Mouse (Mus musculus) forebrain, embryonic 11.5 days (tissue): ENCODE results near the gene Zfp382. TPM values are rescaled to one million over a fixed set of nuclear protein-coding genes. Genes with fewer than 3 reads are reported as not detected.
"Not testable (repeated sequence)": the region's sequence is repeated elsewhere in the genome, so short reads cannot be mapped to it uniquely, and the experiment has no call there.

ENCODE experiments used
- ATAC-seq: fragments of 200-750 bp; cut with Nextera tagmentation; replicated peaks from 2 replicates; pipeline ENCODE4 v1.8.0; 2017; ENCODE audit warnings: moderate TSS enrichment; ENCODE audit not compliant: low FRiP score
- DNase-seq: peaks from one replicate; pipeline ENCODE4 v3.0.0-alpha.2; 2017; ENCODE audit warnings: low spot score
- H3K27ac ChIP-seq: fragments of 300-500 bp; sonication (generic); 2 replicates; pipeline ENCODE4 v1.5.1; 2014; ENCODE audit warnings: low read depth, low read length
- H3K27me3 ChIP-seq: fragments of 300-500 bp; sonication (generic); 2 replicates; pipeline ENCODE4 v1.6.1; 2014; ENCODE audit warnings: mild to moderate bottlenecking, low read length, mixed read lengths; ENCODE audit not compliant: control insufficient read depth, insufficient read depth
- H3K36me3 ChIP-seq: fragments of 300-500 bp; sonication (generic); 2 replicates; pipeline ENCODE4 v1.6.1; 2014; ENCODE audit warnings: mild to moderate bottlenecking, low read length, moderate library complexity, mixed read lengths; ENCODE audit not compliant: control insufficient read depth, insufficient read depth
- H3K4me1 ChIP-seq: fragments of 300-500 bp; sonication (generic); replicated peaks from 2 replicates; pipeline ENCODE4 v1.6.1; 2014; ENCODE audit warnings: low read length, mixed read lengths; ENCODE audit not compliant: control insufficient read depth, insufficient read depth
- H3K4me2 ChIP-seq: fragments of 300-500 bp; sonication (generic); 2 replicates; pipeline ENCODE4 v1.6.1; 2014; ENCODE audit warnings: low read depth, mild to moderate bottlenecking, low read length, moderate library complexity, mixed read lengths; ENCODE audit not compliant: severe bottlenecking
- H3K4me3 ChIP-seq: fragments of 300-500 bp; sonication (generic); 2 replicates; pipeline ENCODE4 v1.5.1; 2014; ENCODE audit warnings: low read depth, low read length
- H3K9ac ChIP-seq: fragments of 300-500 bp; sonication (generic); 2 replicates; pipeline ENCODE4 v1.6.1; 2014; ENCODE audit warnings: low read length
- H3K9me3 ChIP-seq: fragments of 300-500 bp; sonication (generic); 2 replicates; pipeline ENCODE4 v1.6.1; 2016; ENCODE audit warnings: low read length, mixed read lengths; ENCODE audit not compliant: control insufficient read depth
- WGBS: fragments of 180-500 bp; shearing (Covaris S2); extraction: QIAGEN DNeasy Blood & Tissue Kit; methylation state at CpG from one replicate; pipeline ENCODE4 v1.1.7; 2014; 5-methylcytosine and 5-hydroxymethylcytosine counted together
- polyA plus RNA-seq: library from polyadenylated mRNA; unstranded; fragments of >200 nt; fragmentation: Nextera tagmentation; extraction: Ambion mirVana; gene quantifications from 2 replicates; pipeline ENCODE4 v1.2.1, GENCODE M21; 2014

Zfp382 gene
- polyA plus RNA-seq, 1 experiment from 2014 or later, result 15.3 TPM

DNA sequence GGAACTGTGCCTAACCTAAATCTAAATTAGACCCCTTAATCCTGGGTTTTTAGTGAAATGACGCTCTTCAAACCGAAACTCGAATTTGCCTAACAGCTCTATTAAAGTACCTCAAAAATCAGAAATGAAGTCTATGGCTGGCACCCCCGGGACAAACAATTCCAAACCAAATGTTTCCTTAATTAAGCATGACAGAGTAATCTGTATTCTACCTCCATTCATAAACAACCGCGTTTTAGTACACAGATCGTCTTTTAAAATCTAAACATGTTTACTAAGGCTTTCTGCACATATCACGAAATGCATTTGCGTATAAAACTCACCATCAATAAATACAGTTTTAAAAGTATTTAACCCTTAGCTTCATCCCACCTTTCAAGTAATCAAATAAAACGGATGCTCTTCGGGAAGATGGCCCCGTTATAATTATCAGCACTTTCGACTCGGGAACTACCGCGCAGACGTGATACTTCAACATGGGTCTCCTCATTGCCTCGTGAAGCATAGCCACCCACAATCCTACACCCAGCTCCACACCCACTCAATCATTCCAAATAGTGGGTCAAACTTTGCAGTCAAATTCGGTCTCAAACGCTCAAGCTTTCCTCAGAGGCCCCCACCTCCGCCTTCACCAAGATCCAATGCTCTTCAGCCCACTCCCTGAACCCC is 47.3 kb downstream of the Zfp382 start:
- H3K4me2 ChIP-seq, result peak overlapping the region; percentile 73
- ATAC-seq, result peak; percentile 28
- peaks cover 31% of the 10 kb centered on the region for H3K9me3 ChIP-seq
- H3K27me3 ChIP-seq, result no peaks in the 10 kb centered on the region
- peak overlapping the region; percentile 60 for H3K27ac ChIP-seq
- DNase-seq, result no peak
- 4% methylated on average over 21 of the region's 21 CpGs for WGBS
- H3K9ac ChIP-seq, result peak overlapping the region; percentile 70
- peaks cover 3% of the 10 kb centered on the region; the same call in 1 of the 2 replicates for H3K4me1 ChIP-seq
- peaks cover 28% of the 10 kb centered on the region for H3K36me3 ChIP-seq
- H3K4me3 ChIP-seq, result peak overlapping the region; percentile 47

DNA sequence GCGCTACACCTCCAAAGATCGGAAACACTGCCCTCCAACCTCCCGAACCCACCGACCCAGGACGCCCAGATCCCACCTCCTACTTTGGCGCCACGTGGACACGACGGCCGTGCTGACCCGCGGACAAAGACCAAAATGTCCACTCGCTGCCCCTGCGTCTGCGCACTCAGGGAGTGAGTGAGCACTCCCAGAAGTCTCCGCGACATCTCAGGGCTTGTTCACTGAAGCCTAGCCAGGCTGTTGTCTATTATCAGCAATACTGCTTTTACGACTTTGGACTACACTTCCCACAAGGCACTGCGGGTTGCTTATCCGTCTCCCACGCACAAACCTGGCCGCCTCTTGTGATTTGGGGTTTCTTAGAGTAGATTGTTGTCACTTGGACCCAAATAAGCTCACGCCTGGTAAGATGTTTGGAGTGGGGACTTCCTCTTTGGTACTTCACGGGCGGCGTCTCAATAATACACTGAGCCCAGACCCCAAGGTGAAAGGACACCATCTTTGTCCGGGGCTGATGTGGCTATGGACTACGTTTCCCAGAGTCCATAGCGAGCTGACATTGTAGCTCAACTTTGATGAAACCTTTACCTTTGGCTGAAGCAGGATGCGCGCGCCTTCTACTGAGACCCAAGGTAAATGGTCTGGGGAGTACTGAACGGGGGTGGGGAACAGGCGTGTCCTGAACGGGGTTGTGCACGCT is 48.0 kb downstream of the Zfp382 start, which contains the start of gene Zfp146:
TSS of gene Zfp146 (minus strand) at position 168 of the 700 bp plus-strand sequence.
- peaks cover 25% of the 10 kb centered on the region for H3K36me3 ChIP-seq
- whole genome bisulfite sequencing, result under 1% methylated on average over 36 of the region's 36 CpGs
- H3K9me3 ChIP-seq, result peaks cover 27% of the 10 kb centered on the region
- H3K27ac ChIP-seq, result peak within 1 kb of the TSS; percentile 60
- H3K4me1 ChIP-seq, result peaks cover 3% of the 10 kb centered on the region; the same call in 1 of the 2 replicates
- peak within 1 kb of the TSS; percentile 47 for H3K4me3 ChIP-seq
- DNase-seq (peak; percentile 94), ATAC-seq (peak; percentile 97)
- peak within 1 kb of the TSS; percentile 70 for H3K9ac ChIP-seq
- H3K4me2 ChIP-seq, result peak within 1 kb of the TSS; percentile 73
- no peaks in the 10 kb centered on the region for H3K27me3 ChIP-seq

DNA sequence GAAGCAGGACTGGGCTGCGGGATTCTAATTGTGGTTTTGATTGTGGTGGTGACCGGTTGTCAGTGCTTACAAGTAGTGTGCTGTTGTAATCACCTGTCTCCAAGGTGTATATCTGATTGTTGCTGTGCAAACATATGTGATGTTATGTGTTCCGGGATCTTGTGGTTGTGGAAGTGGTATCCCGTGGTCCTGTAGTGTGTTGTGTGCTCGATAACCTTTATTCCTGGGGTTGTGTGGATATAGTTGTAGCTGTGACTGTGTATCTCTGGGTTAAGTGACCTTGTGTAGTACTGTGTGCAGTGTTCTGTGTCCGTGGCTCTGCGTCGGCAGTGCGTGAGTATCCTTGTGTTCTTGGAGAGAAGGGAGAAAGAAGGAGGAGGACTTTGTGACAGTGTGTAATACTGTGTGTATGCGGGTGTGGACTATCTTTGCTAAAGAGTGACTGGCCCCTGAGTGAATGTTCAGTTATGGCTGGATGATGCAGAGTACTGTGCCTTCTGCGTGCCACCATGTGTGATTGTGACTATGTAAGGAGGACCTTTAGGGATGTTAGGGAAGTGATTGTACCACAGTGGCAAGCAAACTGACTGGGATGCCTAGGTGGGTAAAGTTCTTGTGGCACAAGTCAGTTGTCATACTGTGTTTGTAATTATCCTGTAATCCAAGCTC is 48.7 kb downstream of the Zfp382 start:
- peaks cover 18% of the 10 kb centered on the region for H3K36me3 ChIP-seq
- H3K4me3 ChIP-seq, result peak overlapping the region; percentile 47
- H3K9me3 ChIP-seq, result peaks cover 20% of the 10 kb centered on the region
- DNase-seq (no peak), ATAC-seq (no peak)
- peak overlapping the region; percentile 73 for H3K4me2 ChIP-seq
- H3K9ac ChIP-seq, result peak overlapping the region; percentile 70
- 31% methylated on average over 11 of the region's 11 CpGs for WGBS
- no peak overlapping the region for H3K27ac ChIP-seq
- no peaks in the 10 kb centered on the region for H3K27me3 ChIP-seq
- H3K4me1 ChIP-seq, result peaks cover 3% of the 10 kb centered on the region; the same call in 1 of the 2 replicates

DNA sequence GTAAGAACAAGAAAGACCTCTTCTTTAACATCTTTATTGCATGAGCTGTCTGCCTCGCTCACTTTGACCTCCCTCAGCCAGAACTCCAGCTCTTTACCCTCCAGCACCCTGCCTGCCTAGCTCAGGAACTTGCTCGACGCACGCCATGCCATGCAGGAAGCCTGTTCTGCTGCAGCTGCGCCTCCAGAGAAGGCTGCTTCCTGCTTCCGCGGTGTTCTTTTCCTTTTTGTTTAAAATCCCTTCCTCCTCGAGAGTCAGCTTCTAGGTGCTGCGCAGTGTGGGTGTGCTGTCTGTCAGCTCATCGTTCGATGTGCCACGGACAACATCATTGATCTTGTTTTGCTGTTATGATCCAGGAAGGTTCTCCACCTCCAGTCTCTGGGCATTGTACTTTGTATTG is 54.7 kb downstream of the Zfp382 start:
- DNase-seq, result no peak
- WGBS, result 87% methylated on average over 12 of the region's 12 CpGs
- Histone ChIP-seq H3K4me2 (no peak overlapping the region), H3K4me3 (no peak overlapping the region), H3K27me3 (no peaks in the 10 kb centered on the region), H3K9ac (no peak overlapping the region), H3K36me3 (peaks cover 4% of the 10 kb centered on the region; the same call in 1 of the 2 replicates), H3K9me3 (no peaks in the 10 kb centered on the region), H3K4me1 (no peaks in the 10 kb centered on the region), H3K27ac (no peak overlapping the region)
- ATAC-seq, result no peak

DNA sequence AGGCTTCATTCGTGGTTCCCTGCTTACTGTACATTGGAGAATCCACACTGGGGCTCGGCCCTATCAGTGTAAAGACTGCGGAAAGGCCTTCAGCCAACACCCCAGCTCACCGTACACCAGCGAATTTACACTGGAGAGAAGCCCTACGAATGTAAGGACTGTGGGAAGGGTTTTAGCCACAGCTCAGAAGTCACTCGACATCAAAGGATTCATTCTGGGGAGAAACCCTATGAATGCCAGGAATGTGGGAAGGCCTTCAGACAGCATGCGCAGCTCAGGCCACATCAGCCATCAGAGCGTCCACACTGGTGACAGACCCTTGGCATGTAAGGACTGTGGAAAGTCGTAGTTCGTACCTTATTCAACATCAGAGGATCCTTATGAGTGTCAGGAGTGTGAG is 56.5 kb downstream of the Zfp382 start:
- 87% methylated on average over 11 of the region's 11 CpGs for WGBS
- Histone ChIP-seq H3K4me3 (no peak overlapping the region), H3K27ac (no peak overlapping the region), H3K4me2 (no peak overlapping the region), H3K9ac (no peak overlapping the region), H3K36me3 (peaks cover 4% of the 10 kb centered on the region; the same call in 1 of the 2 replicates), H3K4me1 (no peaks in the 10 kb centered on the region), H3K9me3 (no peaks in the 10 kb centered on the region), H3K27me3 (no peaks in the 10 kb centered on the region)
- ATAC-seq, result no peak
- DNase-seq, result no peak

- peak; percentile 85 for DNase-seq
- Histone ChIP-seq H3K27me3 (no peaks in the 10 kb centered on the region), H3K4me1 (peaks cover 4% of the 10 kb centered on the region; the same call in 1 of the 2 replicates), H3K9ac (no peak overlapping the region), H3K9me3 (no peaks in the 10 kb centered on the region), H3K27ac (no peak overlapping the region), H3K4me2 (no peak overlapping the region), H3K4me3 (no peak overlapping the region), H3K36me3 (peaks cover 4% of the 10 kb centered on the region; the same call in 1 of the 2 replicates)
- WGBS, result 4% methylated on average over 4 of the region's 4 CpGs
- ATAC-seq, result 0 out of 2 replicates have a peak, but pooled peaks have one; percentile 24
These were observed 59.6 kb downstream of the Zfp382 start for GRCm38 (mm10) chr7:30181308-30181707.

- H3K27me3 ChIP-seq, ATAC-seq, H3K9me3 ChIP-seq, H3K27ac ChIP-seq, H3K36me3 ChIP-seq, H3K4me1 ChIP-seq, DNase-seq, H3K4me2 ChIP-seq, H3K4me3 ChIP-seq, H3K9ac ChIP-seq: not testable (repeated sequence)
- 94% methylated on average over 9 of the region's 10 CpGs for WGBS
These were observed 60.2 kb downstream of the Zfp382 start for GRCm38 (mm10) chr7:30181929-30182328.

DNA sequence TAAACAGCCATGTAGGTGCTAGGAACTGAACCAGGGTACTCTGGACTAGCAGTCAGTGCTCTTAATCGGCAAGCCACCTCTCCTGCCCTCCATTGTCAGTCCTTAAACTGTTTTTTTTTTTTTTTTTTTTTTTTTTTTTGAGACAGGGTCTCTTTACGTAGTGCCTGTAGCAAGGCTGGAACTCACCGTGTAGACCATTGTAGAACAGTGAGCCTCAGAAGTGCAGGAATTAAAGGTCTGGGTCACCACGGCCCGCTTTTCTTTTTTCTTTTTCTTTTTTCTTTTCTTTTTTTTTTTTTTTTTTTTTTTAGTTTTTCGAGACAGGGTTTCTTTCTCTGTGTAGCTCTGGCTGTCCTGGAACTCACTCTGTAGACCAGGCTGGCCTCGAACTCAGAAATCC is 61.4 kb downstream of the Zfp382 start:
- not testable (repeated sequence) for H3K36me3 ChIP-seq, H3K4me3 ChIP-seq, H3K9ac ChIP-seq, ATAC-seq, H3K9me3 ChIP-seq, DNase-seq, H3K4me1 ChIP-seq, H3K4me2 ChIP-seq, H3K27me3 ChIP-seq, H3K27ac ChIP-seq
- WGBS, result 76% methylated on average over 7 of the region's 7 CpGs
